Mouse (Mus musculus): ENCODE measurements at regions not wholly inside any gene's neighbourhood (a gene's known extent, or its start where the extent isn't known, plus 50 kb on each side); places are given as distances from the start of the nearest gene placed in this dataset.

DNA sequence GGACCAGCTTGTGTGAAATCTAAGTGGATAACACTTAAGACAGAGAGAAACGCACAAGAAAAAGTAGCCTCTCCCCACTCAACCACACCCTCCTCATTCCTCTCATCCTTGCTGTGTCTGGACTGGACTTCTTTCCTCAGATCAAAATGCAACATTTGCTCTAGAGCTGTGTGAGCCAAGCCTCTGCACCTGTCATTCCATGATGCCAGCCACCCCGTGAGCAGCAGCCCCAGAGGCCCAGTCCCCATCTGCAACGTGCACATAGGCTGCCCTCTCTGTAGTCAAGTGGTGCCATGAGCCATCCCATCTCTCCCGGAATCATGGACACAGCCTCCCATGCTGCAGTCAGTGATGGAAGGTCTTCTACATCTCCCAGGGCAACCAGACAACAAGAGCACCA is 55.1 kb upstream of the Gpc1 start:
- DNase-seq (ENCODE audit: inconsistent ontology term), result no peak

DNA sequence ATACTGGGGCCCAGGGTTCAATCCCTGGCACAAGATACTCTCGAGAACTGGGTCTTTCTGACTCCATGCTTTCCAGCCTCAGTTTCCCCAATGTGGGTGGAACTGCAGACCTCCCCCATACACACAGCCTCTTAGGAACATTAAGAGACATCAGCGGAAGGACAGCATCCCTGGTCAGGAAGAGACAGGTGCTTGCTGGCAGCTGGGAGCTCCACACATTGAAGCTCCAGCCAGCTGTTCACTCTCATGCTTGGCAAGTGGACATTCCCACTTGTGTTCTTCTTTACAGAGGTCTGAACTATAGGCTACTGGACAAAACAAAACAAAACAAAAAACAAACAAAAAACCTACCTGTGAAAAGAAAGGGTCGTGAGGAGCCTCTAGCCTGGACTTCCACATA is 55.5 kb upstream of the Gpc1 start:
- no peak for DNase-seq (ENCODE audit: inconsistent ontology term)

DNA sequence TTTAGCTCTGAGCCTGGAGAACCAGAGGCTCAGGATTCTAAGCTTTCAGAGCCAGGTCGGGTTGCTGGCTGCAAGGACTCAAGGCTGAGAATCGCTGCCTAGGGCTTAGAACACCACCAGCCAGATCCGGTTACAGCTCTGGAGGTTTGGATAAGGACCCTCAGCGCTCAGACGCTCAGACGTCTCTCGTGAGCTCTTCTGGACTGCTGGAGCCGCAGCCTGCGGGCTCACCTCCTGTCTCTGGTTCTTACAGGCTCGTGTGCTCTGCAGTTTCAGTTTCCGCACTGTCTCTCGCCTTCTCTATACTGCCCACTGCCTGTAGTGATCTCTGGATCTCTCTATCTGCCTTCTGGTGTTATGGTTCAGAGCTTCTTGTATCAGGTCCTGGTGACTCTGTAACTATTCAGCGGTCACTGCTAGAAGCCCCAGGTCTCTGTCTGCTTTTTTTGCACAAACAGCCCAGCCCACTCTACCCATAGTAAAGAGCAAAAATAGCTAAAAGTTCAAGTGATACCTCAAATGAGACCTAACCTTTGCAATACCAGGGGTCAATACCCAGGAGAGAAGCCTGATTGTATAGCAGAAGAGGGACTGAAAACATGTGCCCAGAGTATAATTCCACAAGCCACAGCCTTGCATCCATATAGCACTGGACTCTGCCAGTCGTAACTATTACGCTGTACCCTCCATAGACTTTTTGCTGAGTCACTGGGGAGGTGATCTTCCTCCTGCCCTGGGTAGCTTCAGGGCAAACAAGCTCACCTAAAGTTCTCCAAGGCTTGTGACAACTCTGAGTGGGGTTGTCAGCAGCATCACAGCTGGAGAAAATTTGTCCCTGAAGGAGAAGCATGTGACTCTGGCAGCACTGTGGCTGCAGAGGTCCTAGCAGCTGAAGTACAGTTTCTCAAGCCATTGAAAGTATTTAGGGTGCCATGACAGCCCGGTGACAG is 56.4 kb upstream of the Gpc1 start:
- no peak for DNase-seq (ENCODE audit: inconsistent ontology term)

DNA sequence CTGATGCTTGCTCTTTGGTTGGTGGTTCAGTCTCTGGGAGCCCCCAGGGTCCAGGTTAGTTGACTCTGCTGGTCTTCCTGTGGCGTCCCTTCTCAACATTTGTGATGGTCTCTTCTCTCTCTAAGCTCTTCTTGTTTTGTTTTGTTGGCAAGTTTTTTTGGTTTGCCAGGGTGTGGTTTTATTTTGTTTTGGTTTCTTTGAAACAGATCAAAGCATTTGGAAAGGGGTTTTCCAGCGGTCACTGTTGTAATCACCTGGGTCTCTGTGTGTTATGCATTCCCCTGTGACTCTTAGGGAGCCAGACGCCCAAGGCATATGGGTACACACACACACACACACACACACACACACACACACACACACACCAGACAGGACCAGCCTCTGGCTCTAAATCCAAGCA is 57.4 kb upstream of the Gpc1 start:
- DNase-seq (ENCODE audit: inconsistent ontology term), result no peak

DNA sequence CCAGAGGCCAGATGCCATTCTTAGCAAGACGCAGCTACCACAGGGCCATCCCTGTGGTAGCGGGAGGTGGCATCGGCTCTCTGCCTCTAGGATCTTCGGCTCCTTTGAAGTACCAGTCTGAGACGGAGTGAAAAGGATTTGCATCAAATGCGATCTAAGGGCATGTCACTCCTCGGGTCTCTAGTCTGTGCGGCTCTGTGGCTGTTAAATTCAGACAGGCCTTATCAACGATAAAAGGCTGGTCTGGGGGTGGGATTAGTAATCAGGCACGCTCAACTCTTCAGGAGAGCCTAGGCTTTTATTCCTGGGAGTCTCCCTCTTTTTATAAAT is 58.7 kb upstream of the Gpc1 start:
- no peak for DNase-seq (ENCODE audit: inconsistent ontology term)

DNA sequence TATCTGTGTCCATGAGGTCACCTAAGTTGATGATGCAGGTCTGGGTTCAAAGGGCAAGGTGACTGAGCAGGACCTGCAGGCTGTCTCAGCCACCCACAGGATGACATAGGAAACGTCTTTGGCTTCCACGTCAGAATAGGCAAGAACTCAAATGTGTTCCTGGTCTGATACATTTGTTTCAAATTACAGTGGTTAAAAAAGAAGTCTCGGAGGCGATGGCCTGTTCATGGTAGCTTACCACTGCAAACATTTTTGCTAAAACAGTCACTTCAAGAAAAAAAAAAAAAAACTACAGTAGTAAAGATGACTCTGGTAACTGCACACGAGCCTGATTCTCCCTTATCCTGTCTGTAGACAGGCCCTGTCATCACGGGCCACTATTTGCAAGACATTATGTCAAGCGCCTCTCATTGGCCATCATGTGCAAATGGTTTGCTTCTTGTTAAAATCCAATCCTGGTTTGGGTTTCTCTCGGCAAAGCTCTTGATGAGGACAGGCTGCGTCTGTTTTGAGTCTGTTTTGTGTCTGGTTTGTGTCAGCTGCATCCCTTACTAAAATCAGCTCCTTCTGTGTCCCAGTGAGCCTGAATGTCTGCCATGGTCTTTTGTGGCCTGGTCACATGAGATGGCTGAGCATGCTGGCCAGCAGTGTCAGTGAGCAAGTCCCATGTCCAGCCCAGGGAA is 59.2 kb upstream of the Gpc1 start:
- DNase-seq (ENCODE audit: inconsistent ontology term), result no peak

DNA sequence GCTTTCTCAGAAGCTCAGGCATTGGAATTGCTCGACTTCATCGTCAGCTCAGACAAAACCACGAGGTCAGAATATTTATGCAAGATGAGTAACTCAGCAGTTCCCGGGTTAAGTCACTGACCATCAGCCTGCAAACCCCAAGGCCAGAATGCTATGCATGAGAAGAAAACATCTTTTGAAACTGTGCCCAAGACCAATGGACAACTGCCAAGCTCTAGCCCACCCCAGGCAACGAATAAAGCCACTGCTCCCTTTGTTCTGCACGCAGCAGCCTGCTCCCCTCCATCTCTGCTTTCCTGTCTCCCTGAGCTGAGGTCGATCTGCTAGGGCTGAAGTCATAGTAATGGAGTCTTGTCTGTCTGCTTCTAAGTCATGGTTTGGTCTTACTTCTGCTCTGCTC is 61.7 kb upstream of the Gpc1 start:
- peak; percentile 80 for DNase-seq (ENCODE audit: inconsistent ontology term)

DNA sequence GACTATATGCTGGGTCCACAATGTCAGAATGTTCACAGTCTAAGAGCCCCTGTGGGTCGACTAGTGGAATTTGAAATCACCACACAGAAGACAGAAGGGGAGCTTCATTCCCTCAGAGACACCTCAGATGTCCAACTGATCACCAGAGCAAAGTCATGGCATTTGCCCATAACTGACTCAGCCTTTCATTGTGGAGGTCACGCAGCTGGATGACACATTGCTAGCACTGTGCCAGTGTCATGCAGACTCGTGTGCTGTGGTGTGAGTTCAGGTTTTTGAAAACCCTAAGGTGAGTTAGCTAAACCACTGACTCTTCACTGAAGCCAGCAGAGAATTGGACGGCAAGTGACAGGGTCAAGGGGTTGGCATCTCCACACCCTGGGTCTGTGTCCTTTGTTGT is 62.3 kb upstream of the Gpc1 start:
- no peak for DNase-seq (ENCODE audit: inconsistent ontology term)

DNA sequence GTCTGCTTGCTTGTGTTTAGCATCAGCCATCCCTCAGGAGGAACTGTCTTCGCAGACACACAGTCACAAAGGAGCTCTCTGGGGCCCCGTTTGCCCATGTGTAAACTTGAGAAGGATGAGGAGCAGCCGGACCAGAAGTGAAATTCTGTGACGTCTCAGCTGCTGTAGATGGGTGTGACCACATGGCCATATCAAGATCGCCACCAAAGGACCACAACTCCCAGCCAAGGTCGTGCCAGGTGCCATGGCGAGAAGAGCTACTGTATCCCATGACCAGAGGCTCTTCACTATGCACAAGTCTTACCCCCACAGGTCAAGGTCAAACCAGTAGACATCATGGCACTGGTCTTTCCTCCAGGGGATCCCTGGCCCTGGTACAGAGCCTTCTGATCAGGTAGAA is 64.9 kb upstream of the Gpc1 start:
- no peak for DNase-seq (ENCODE audit: inconsistent ontology term)

DNA sequence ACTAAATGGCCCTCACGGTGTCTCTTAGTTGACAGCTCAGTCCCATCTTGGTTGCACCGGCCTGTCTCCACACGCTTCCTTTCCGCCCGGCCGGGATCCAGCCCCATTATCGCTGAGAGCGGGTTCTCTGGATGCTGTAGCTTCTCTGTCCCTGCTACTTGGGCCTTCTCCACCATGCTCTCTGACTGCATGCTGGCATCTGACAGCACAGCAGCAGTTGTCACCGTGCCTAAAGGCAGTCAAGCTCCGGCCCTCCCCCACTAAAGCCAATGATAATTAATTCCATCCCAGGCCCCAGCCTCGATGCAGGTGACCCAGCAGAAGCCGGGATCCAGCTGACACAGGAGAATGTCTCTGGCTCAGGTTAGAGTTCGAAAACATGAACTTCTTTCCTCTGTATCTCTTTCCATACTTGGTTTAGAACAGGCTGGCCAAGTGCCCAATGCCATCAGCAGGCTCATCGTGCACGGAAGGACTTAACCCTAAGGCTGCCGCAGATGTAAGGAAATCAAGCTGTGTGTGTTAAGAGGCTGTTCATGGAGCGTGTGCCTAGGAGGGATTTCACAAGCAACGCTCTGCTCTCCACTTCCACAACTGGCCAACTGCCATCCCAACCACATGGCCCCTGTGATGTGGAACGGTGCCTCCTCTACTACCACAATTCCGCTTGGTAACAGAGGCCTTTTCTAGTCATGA is 76.5 kb upstream of the Gpc1 start:
- DNase-seq (ENCODE audit: inconsistent ontology term), result peak; percentile 19

DNA sequence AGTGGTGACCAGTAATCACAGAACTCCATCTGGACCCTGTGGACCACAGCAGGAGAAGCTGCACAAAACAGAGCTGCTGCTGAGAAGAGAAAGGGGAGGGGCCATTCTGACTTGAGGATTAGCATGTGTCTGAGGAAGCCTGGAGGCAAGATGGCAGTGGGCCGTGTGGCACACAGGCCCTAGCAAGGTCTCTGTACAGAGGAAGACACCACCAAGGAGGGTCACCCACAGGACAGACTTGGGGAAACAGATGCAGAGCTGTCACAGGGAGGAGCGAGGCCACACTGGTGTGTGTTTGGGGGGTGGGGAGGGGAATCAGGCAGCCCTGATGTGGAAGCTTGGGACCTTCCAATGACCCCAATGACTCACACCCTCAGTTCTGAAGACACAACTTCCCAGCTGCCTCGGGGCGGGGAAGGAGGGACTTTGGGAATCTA is 79.7 kb upstream of the Gpc1 start:
- peak; percentile 73 for DNase-seq (ENCODE audit: inconsistent ontology term)

DNA sequence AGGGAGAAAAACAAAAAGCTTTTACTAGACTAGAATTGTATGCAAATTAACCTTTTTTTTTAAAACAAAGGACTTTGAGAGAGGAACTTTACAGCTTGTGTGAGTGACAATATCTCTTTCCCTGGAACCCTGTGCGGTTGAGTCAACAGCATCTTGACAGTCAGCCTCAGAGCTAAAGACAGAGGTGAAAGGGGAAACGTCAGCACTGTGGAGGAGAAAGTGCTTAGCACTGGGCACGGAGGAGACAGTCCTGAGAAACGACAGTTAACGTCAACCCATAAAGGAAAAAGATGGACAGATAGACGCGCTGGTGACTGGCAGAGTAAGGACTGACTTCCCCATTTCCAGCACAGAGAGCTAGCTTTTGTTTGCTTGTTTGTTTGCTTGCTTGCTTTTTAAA is 82.0 kb upstream of the Gpc1 start:
- no peak for DNase-seq (ENCODE audit: inconsistent ontology term)

DNA sequence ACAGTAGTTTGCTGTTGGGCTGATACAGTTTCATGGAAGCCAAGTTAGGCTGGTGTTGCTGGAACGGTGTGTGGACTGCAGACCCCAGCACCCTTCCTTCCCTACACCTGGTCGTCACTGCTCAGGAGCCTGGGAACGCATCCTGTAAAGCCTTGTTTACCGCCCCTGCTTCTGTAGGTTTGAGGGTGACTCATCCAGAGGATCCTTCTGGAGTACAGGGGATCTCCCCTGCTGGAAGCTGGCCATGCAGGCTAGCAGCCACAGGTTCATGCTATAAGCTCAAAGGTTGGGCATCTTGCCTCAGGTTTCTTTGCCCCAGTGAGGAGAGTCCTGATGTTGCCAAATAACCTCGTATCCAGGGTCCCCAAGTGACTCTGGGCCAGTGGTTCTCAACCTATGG is 86.2 kb upstream of the Gpc1 start:
- DNase-seq (ENCODE audit: inconsistent ontology term), result peak; percentile 24

DNA sequence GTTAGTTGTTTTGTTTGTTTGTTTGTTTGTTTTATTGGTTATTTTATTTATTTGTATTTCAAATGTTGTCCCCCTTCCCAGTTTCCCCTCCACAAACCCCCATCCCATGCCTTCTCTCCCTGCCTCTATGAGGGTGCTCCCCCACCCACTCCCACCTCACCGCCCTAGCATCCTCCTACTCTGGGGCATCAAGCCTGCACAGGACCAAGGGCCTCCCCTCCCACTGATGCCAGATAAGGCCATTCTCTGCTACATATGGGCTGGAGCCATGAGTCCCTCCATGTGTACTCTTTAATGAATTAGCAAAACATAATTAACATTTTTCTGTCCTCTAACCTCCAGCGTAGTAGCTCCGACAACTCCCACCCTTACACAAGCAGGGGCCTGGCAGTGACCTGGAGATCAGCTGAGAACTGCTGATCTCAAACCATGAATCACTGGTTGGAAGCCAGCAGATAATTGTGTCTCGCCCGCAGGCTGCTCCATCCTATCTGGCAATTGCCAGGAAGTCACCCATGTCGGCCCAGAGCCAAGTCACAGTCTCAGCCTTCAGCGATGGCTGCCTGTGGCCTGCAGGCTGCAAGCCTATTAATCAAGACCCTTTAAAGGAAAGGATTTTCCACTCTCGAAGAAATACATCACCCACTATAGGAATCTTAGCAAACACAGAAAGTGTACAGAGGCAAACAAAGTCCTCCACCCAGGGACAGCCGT is 86.8 kb upstream of the Gpc1 start:
- peak; percentile 89 for DNase-seq (ENCODE audit: inconsistent ontology term)

DNA sequence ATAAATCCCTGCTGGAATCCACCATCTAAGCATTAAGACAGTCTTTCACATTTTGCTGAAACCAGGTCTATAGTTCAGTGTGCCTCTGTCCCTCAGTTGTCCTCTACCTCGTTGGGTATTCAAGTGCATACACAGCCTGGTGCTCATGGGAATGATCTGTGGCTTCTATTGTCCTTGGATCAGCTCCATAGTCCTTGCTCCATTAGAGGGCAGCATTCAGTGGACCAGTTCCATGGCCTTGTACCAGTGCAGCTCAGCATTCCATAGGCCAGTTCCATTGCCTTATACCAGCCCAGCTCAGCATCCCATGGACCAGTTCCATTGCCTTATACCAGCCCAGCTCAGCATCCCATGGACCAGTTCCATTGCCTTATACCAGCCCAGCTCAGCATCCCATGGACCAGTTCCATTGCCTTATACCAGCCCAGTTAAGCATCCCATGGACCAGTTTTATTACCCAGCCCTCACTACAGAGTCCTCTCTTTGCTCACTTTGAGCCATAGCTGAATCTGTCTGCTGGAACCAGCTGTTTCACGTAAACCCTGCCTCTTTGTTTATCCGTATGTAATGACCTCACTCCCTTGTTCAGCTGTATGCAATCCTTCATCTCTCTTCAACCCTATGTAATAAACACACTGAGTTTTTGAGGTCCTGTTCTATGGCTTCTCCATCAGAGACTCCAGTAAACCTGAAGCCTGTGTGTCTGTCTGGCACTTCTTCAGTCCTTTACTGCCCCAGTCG is 88.4 kb upstream of the Gpc1 start:
- no peak for DNase-seq (ENCODE audit: inconsistent ontology term)

DNA sequence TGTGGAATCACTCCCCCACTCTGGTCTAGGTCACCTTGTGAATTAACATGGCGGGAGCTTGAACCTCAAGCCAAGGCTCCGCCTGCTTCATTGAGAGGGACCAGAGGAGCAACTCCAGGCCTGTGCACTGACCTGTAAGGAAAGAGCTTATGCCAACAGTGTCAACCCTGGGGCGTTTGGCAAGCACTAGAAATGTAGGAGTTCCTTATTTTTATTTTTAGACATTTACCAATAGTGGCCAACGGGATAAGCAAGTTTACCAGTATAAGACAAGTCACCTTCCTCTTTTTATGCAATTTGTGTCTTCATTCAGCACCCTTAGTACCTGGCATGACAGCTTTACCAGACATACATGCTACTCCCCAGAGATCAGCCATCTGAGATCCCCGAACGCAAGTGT is 89.1 kb upstream of the Gpc1 start:
- DNase-seq (ENCODE audit: inconsistent ontology term), result no peak

DNA sequence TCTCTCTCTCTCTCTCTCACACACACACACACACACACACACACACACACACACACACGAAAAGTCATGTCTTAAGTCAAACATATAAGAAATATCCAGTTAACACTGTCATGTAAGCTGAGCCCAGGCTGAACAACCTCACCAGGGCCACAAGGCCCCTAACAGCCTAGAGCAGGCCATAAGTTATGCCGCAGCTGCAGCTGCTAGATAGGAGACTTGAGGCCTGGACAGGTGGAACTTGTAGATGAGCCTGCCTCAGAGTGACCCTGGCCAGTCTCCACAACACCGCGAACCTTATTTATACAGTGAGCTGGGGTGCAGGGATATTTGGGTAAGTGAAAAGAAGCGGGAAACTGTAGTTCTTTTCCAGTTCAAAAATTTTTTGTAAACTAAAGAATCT is 90.4 kb upstream of the Gpc1 start:
- DNase-seq (ENCODE audit: inconsistent ontology term), result no peak

DNA sequence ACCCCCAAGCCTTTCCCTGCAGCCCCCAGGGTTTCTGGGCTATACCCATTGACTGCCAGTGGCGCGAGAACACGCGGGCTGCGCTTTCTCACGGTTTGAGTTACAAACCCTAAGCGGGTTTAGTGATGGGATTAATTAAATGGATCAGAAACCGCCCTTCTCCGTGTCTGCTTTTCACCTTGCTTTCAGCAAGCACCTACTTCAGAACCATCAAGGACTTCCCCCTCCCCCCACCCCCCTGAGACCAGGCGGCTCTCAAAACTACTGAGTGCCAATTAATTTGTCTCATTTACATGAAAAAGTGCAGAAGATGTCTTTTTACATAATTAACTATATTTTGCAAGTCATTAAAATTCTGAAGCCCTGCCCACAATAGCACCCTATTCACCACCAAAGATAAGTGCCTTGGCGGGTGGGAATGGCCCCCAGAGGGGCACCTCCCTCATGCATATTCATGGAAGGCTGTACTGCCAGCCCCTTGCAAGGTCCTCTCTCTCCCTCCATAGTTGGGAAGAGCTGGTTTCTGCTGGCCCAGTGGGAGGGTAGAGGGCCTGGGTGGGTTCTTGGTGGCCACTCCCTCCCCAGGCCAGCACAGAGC is 89.1 kb upstream of the Otos start:
- no peak for DNase-seq (ENCODE audit: inconsistent ontology term)

DNA sequence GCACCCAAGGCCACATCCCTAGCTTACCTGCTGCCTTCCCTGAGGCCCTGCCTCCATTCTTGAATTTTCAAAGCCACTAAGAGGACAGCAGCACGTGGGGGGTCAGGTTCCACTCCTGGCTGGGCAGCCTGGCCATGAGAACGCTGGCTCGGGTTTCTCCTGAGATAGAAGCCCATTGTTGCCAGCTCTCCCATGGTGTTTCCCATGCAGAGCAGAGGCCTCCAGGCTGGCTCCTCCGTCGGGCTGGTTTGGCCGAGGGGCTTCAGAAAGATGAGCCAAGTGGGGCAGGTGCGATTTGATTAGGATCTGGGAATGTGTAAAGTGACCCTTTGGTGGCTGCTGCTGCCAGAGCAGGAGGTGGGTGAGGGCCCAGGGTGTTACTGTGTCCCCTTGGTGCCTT is 87.8 kb upstream of the Otos start:
- DNase-seq (ENCODE audit: inconsistent ontology term), result no peak

DNA sequence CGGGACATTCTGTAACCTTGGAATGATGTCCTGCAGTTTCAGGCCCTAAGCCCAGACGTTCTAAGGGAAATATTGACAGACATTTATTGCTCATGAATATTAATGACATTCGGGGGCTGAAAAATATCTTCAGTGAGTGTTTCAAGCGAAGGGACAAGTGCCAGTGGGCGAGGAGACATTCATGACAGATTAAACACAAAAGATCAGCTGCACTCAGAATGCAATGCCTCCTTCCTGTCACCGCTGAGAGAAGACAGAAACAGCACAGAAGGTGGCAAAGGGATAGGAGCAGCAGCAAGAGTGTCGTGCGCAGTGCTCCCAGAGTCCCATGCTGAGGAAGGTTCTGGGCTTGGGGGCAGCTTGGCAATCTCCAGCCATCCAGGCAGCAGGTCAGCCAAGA is 85.1 kb upstream of the Otos start:
- no peak for DNase-seq (ENCODE audit: inconsistent ontology term)
